Mouse (Mus musculus) c-Kit-positive CD71-positive TER-119-positive erythroid progenitor cells, embryonic 14.5 days (primary cell): ENCODE data around the gene Map3k4.

Experiments
- DNase-seq: peaks from one replicate; pipeline ENCODE4 v3.0.0-alpha.2; 2013; ENCODE audit warnings: low spot score

Map3k4 gene

DNA sequence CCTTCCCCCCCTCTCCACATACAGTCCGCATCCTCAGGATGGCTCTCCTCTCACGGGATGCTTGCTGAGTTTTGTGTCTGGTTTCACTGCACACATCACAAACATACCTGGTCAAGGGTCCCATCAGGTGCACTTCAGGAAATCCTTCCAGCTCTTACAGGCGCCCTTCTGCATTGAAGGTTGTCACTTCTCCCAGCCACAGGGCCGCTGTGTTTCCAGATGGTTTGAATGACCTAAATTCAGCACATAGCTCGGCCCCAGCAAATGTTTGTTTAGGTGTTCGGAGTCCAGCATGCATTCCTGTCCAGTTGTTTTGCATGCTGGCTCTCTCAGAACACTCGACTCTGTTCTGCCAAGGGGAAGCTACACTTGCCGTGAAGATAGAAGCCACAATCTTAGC lies 134.3 kb downstream of the Map3k4 start:
- no peak for DNase-seq

DNA sequence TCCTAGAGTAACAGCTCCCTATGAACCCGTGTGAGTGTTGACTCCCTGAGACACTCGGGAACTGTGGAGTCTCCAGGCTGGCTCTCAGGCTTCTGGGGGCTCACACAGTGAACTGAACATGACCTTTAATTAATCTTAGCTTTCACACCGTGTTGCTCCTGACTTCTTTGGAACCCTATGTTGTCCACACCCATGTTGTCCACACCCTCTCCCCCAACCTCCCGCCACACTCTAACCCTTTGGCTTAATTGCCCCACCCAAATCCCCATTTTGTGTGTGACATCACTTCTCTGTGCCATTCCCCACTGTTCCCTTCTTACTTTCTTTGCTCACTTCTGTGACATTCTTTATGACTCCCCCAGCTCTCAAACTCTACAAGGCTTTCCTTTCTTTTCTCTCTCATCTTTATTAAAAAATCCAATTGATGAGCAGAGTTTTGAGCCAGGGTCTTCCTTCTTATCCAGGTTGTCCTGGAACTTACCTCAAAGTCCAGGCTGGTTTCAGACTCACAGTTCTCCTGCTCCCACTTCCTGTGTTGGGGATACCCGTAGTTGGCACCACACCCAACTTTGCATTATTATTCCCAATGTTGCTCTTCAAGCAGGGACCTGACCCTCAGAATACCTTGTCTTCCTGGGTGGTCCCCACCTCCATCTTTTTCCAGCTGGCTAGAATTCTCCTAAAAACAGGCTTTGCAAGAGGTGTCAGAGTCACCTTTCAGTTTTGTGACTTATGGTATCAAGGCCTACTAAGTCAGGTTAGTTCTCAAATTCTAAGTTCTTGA lies 135.7 kb downstream of the Map3k4 start:
- DNase-seq: no peak

DNA sequence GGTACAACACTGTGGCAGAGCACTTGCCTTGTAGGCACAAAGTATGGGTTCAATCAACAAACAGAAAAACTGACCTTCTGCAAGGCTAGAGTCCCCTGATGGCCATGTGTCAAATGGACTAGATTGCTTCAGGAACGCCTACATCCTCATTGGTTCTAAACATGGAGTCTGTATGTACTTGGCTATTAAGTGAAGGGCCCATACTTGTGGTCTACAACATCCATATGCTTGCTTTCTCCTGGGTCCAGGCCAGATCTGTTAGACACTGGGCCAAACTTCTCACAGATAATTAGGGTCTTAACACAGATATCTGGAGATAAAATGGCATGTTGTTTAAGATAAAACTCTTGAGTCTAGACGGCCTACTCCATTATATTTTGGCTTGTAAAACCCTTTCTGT lies 138.8 kb downstream of the Map3k4 start:
- DNase-seq: no peak

DNA sequence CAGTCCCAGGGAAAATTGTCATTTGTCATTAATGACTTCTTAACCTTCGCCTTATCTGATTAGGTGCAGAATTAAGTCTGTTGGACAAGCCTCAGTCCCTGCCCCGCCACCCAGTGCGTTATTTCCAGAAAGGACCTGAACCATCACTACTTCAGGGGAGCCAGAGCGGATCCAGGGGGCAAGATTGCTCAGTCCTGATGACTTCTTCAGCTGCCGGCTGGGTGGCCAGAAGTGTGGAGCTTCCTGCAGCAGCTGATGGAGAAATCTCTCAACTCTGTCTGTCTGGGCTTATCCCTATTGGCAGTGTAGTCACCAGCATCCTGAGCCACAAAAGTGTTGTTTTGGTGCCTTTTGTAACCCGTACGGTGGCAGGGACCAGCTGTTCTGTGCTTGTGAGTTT lies 139.3 kb downstream of the Map3k4 start:
- DNase-seq: no peak
